Mouse (Mus musculus): Measurements from ENCODE around the gene Rita1.

The Rita1 gene

GRCm38 (mm10) chr5:120570289-120570897, 42.0 kb downstream of the Rita1 start:
- DNase-seq, result no peak

- no peak for DNase-seq
Observed at GRCm38 (mm10) chr5:120569791-120570190, 42.6 kb downstream of the Rita1 start.

GRCm38 (mm10) chr5:120568964-120569363, 43.4 kb downstream of the Rita1 start:
- no peak for DNase-seq

GRCm38 (mm10) chr5:120568336-120568768, 44.0 kb downstream of the Rita1 start:
- no peak for DNase-seq

GRCm38 (mm10) chr5:120567761-120568211, 44.6 kb downstream of the Rita1 start:
- DNase-seq, result no peak

GRCm38 (mm10) chr5:120567253-120567701, 45.1 kb downstream of the Rita1 start:
- peak; percentile 64 for DNase-seq

GRCm38 (mm10) chr5:120566681-120567252, 45.6 kb downstream of the Rita1 start:
- peak; percentile 72 for DNase-seq

- DNase-seq, result peak; percentile 75
Observed at GRCm38 (mm10) chr5:120566101-120566500, 46.3 kb downstream of the Rita1 start.

- DNase-seq, result no peak
Observed at GRCm38 (mm10) chr5:120565171-120565905, 47.1 kb downstream of the Rita1 start.

- no peak for DNase-seq
Observed at GRCm38 (mm10) chr5:120563914-120564311, 48.5 kb downstream of the Rita1 start.

- peak; percentile 90 for DNase-seq
Observed at GRCm38 (mm10) chr5:120562956-120563913, 49.2 kb downstream of the Rita1 start.

GRCm38 (mm10) chr5:120560616-120561311, 51.6 kb downstream of the Rita1 start:
- DNase-seq, result peak; percentile 93

- DNase-seq, result no peak
Observed at GRCm38 (mm10) chr5:120560129-120560615, 52.2 kb downstream of the Rita1 start.

GRCm38 (mm10) chr5:120558762-120559161, 53.6 kb downstream of the Rita1 start:
- no peak for DNase-seq

- DNase-seq, result no peak
Observed at GRCm38 (mm10) chr5:120558041-120558440, 54.3 kb downstream of the Rita1 start.

GRCm38 (mm10) chr5:120555871-120556270, 56.5 kb downstream of the Rita1 start:
- DNase-seq, result no peak

GRCm38 (mm10) chr5:120550673-120551072, 61.7 kb downstream of the Rita1 start:
- no peak for DNase-seq

- peak; percentile 65 for DNase-seq
Observed at GRCm38 (mm10) chr5:120550137-120550536, 62.3 kb downstream of the Rita1 start.

GRCm38 (mm10) chr5:120548236-120548850, 64.0 kb downstream of the Rita1 start:
- no peak for DNase-seq
